Mouse (Mus musculus): ENCODE results near the gene Ttc5. TPM values are rescaled to one million over a fixed set of nuclear protein-coding genes. Genes with fewer than 3 reads are reported as not detected.
"Not testable (repeated sequence)": the region's sequence is repeated elsewhere in the genome, so short reads cannot be mapped to it uniquely, and the experiment has no call there.

The Ttc5 gene
- polyA plus RNA-seq, 1 experiment from 2014 or later = 47.0 TPM

GRCm38 (mm10) chr14:50741584-50741983, 43.7 kb downstream of the Ttc5 start:
- DNase-seq (ENCODE audit: low spot score) (no peak), ATAC-seq (no peak)
- H3K9ac ChIP-seq (replicated peaks; ENCODE audit: low read depth) = no peak overlapping the region
- H3K4me3 ChIP-seq (ENCODE audit: low read depth, low read length) = no peak overlapping the region
- no peaks in the 10 kb centered on the region for H3K9me3 ChIP-seq (ENCODE audit: low read length)
- WGBS = 56% methylated on average over 2 of the region's 2 CpGs
- no peaks in the 10 kb centered on the region for H3K27me3 ChIP-seq (replicated peaks; ENCODE audit: insufficient read depth, low read length)
- H3K27ac ChIP-seq (ENCODE audit: low read length) = no peak overlapping the region
- H3K4me2 ChIP-seq (replicated peaks; ENCODE audit: low read depth, low read length) = no peak overlapping the region
- no peaks in the 10 kb centered on the region for H3K4me1 ChIP-seq (ENCODE audit: insufficient read depth, low read depth, low read length)
- TF ChIP-seq CTCF (IDR thresholded peaks at IDR 0.05) = no peak
- TF ChIP-seq EP300 (IDR thresholded peaks at IDR 0.05) = no peak
- H3K36me3 ChIP-seq (ENCODE audit: insufficient read depth, low read length) = no peaks in the 10 kb centered on the region

GRCm38 (mm10) chr14:50740334-50740733, 45.0 kb downstream of the Ttc5 start:
- no peak for ATAC-seq
- no peak overlapping the region for H3K27ac ChIP-seq (ENCODE audit: low read length)
- no peak overlapping the region for H3K4me2 ChIP-seq (replicated peaks; ENCODE audit: low read depth, low read length)
- no peaks in the 10 kb centered on the region for H3K27me3 ChIP-seq (replicated peaks; ENCODE audit: insufficient read depth, low read length)
- H3K9me3 ChIP-seq (ENCODE audit: low read length) = no peaks in the 10 kb centered on the region
- H3K36me3 ChIP-seq (ENCODE audit: insufficient read depth, low read length) = no peaks in the 10 kb centered on the region
- no peak overlapping the region for H3K4me3 ChIP-seq (ENCODE audit: low read depth, low read length)
- H3K4me1 ChIP-seq (ENCODE audit: insufficient read depth, low read depth, low read length) = no peaks in the 10 kb centered on the region
- no peak for DNase-seq (ENCODE audit: low spot score)
- no peak overlapping the region for H3K9ac ChIP-seq (replicated peaks; ENCODE audit: low read depth)
- no peak for TF ChIP-seq EP300 (IDR thresholded peaks at IDR 0.05)
- no peak for TF ChIP-seq CTCF (IDR thresholded peaks at IDR 0.05)
- WGBS = 57% methylated on average over 2 of the region's 2 CpGs

GRCm38 (mm10) chr14:50722371-50722770, 62.9 kb downstream of the Ttc5 start:
- no CpG with 5 or more reads among the region's 4 CpGs for WGBS
- not testable (repeated sequence) for H3K27me3 ChIP-seq (replicated peaks; ENCODE audit: insufficient read depth, low read length); DNase-seq (ENCODE audit: low spot score); ATAC-seq; H3K9ac ChIP-seq (replicated peaks; ENCODE audit: low read depth); H3K4me3 ChIP-seq (ENCODE audit: low read depth, low read length); H3K4me2 ChIP-seq (replicated peaks; ENCODE audit: low read depth, low read length); H3K9me3 ChIP-seq (ENCODE audit: low read length); H3K27ac ChIP-seq (ENCODE audit: low read length); H3K36me3 ChIP-seq (ENCODE audit: insufficient read depth, low read length); H3K4me1 ChIP-seq (ENCODE audit: insufficient read depth, low read depth, low read length)

- DNase-seq (ENCODE audit: low spot score); H3K9me3 ChIP-seq (ENCODE audit: low read length); ATAC-seq; H3K27me3 ChIP-seq (replicated peaks; ENCODE audit: insufficient read depth, low read length); H3K9ac ChIP-seq (replicated peaks; ENCODE audit: low read depth); H3K27ac ChIP-seq (ENCODE audit: low read length); H3K4me2 ChIP-seq (replicated peaks; ENCODE audit: low read depth, low read length); H3K4me1 ChIP-seq (ENCODE audit: insufficient read depth, low read depth, low read length); H3K36me3 ChIP-seq (ENCODE audit: insufficient read depth, low read length); H3K4me3 ChIP-seq (ENCODE audit: low read depth, low read length): not testable (repeated sequence)
- WGBS = 89% methylated on average over 15 of the region's 15 CpGs
Observed at GRCm38 (mm10) chr14:50719875-50720274, 65.4 kb downstream of the Ttc5 start.

Other genes with a start within 250 kb of the Ttc5 start
- gene Olfr744, start 170.6 kb downstream of the Ttc5 start, polyA plus RNA-seq (2015; fragmentation: Nextera tagmentation; extraction: Ambion mirVana) = not detected in 2 replicates
- gene Olfr745, start 146.1 kb downstream of the Ttc5 start, polyA plus RNA-seq (2015; fragmentation: Nextera tagmentation; extraction: Ambion mirVana) = not detected in 2 replicates
- gene Olfr746, start 138.4 kb downstream of the Ttc5 start, polyA plus RNA-seq (2015; fragmentation: Nextera tagmentation; extraction: Ambion mirVana) = not detected in 2 replicates
- gene Olfr747, start 92.3 kb downstream of the Ttc5 start, polyA plus RNA-seq (2015; fragmentation: Nextera tagmentation; extraction: Ambion mirVana) = not detected in 2 replicates
- not detected in 2 replicates for gene Olfr748, start 78.1 kb downstream of the Ttc5 start, polyA plus RNA-seq (2015; fragmentation: Nextera tagmentation; extraction: Ambion mirVana)
- gene Olfr749, start 40.4 kb downstream of the Ttc5 start, polyA plus RNA-seq (2015; fragmentation: Nextera tagmentation; extraction: Ambion mirVana) = not detected in 2 replicates
- gene Ccnb1ip1, start 22.2 kb upstream of the Ttc5 start, polyA plus RNA-seq (2015; fragmentation: Nextera tagmentation; extraction: Ambion mirVana) = not detected in 2 replicates
- gene Parp2, start 22.3 kb upstream of the Ttc5 start, polyA plus RNA-seq (2015; fragmentation: Nextera tagmentation; extraction: Ambion mirVana) = 27.6 and 33.7 TPM in 2 replicates
- 11.1 and 13.0 TPM in 2 replicates for gene Tep1, start 85.0 kb upstream of the Ttc5 start, polyA plus RNA-seq (2015; fragmentation: Nextera tagmentation; extraction: Ambion mirVana)
- gene Klhl33, start 112.0 kb upstream of the Ttc5 start, polyA plus RNA-seq (2015; fragmentation: Nextera tagmentation; extraction: Ambion mirVana) = 0.52 and 0.63 TPM in 2 replicates
- 96.7 and 102 TPM in 2 replicates for gene Osgep, start 139.4 kb upstream of the Ttc5 start, polyA plus RNA-seq (2015; fragmentation: Nextera tagmentation; extraction: Ambion mirVana)
- gene Apex1, start 139.4 kb upstream of the Ttc5 start, polyA plus RNA-seq (2015; fragmentation: Nextera tagmentation; extraction: Ambion mirVana) = 52.4 and 61.2 TPM in 2 replicates
- 52.0 and 52.3 TPM in 2 replicates for gene Pip4p1, start 145.3 kb upstream of the Ttc5 start, polyA plus RNA-seq (2015; fragmentation: Nextera tagmentation; extraction: Ambion mirVana)
- 74.6 and 76.8 TPM in 2 replicates for gene Pnp, start 145.6 kb upstream of the Ttc5 start, polyA plus RNA-seq (2015; fragmentation: Nextera tagmentation; extraction: Ambion mirVana)
- not detected in 2 replicates for gene Gm49342, start 159.0 kb upstream of the Ttc5 start, polyA plus RNA-seq (2015; fragmentation: Nextera tagmentation; extraction: Ambion mirVana)
- 0.80 and 1.2 TPM in 2 replicates for gene Pnp2, start 170.5 kb upstream of the Ttc5 start, polyA plus RNA-seq (2015; fragmentation: Nextera tagmentation; extraction: Ambion mirVana)
- 0.14 TPM in 1 of 2 replicates, not detected in the other for gene Rnase10, start 222.2 kb upstream of the Ttc5 start, polyA plus RNA-seq (2015; fragmentation: Nextera tagmentation; extraction: Ambion mirVana)

All from lung, postnatal 0 days (tissue).